Mouse (Mus musculus) spleen, adult 2 months (tissue): Measurements from ENCODE around the gene Wdr93. TPM values are rescaled to one million over a fixed set of nuclear protein-coding genes. Genes with fewer than 3 reads are reported as not detected.

Experiments used
- DNase-seq, 2 experiments: peaks; one replicate each; pipeline versions ENCODE4 v3.0.0 to v3.0.0-alpha.2; 2012 to 2021; ENCODE audit warnings: low spot score in 2 of 2, low read depth in 1 of 2
- H3K27ac ChIP-seq: fragments of 200-500 bp; 2 replicates; pipeline ENCODE4 v1.5.1; 2012; ENCODE audit warnings: low read length, inconsistent platforms; ENCODE audit not compliant: insufficient read depth
- H3K27me3 ChIP-seq: fragments of 200-500 bp; 2 replicates; pipeline ENCODE4 v1.6.1; 2012; ENCODE audit warnings: mild to moderate bottlenecking, moderate library complexity, low read length, inconsistent platforms; ENCODE audit not compliant: control insufficient read depth, insufficient read depth
- H3K36me3 ChIP-seq: fragments of 200-500 bp; 2 replicates; pipeline ENCODE4 v1.6.1; 2012; ENCODE audit warnings: mild to moderate bottlenecking, low read length, inconsistent platforms; ENCODE audit not compliant: control insufficient read depth, insufficient read depth
- H3K4me1 ChIP-seq: fragments of 200-500 bp; 2 replicates; pipeline ENCODE4 v1.6.1; 2011; ENCODE audit warnings: inconsistent platforms; ENCODE audit not compliant: control insufficient read depth, insufficient read depth, insufficient read length
- H3K4me3 ChIP-seq: fragments of 200-500 bp; 2 replicates; pipeline ENCODE4 v1.5.1; 2011; ENCODE audit warnings: mild to moderate bottlenecking, inconsistent platforms; ENCODE audit not compliant: insufficient read depth, insufficient read length; ENCODE audit errors: extremely low read depth
- CTCF ChIP-seq: fragments of 200-500 bp; IDR thresholded peaks from 2 replicates; pipeline ENCODE4 v1.5.1; 2011; ENCODE audit warnings: mild to moderate bottlenecking, inconsistent platforms; ENCODE audit not compliant: insufficient read depth, insufficient read length, insufficient replicate concordance; ENCODE audit errors: extremely low read depth
- POLR2A ChIP-seq: fragments of 200-500 bp; IDR thresholded peaks from 2 replicates; pipeline ENCODE4 v1.6.1; 2011; ENCODE audit warnings: low read depth, low read length, inconsistent platforms
- WGBS: fragments of 180-500 bp; shearing (Covaris S2); methylation state at CpG from one replicate; pipeline ENCODE4 v1.1.7; 2018; 5-methylcytosine and 5-hydroxymethylcytosine counted together
- polyA plus RNA-seq: library from polyadenylated mRNA; depleted of rRNA; stranded (reverse); fragments of >200 nt; gene quantifications from 2 replicates; pipeline ENCODE4 v1.2.3, GENCODE M21; 2012

Wdr93 gene
- polyA plus RNA-seq, 1 experiment = not detected

DNA sequence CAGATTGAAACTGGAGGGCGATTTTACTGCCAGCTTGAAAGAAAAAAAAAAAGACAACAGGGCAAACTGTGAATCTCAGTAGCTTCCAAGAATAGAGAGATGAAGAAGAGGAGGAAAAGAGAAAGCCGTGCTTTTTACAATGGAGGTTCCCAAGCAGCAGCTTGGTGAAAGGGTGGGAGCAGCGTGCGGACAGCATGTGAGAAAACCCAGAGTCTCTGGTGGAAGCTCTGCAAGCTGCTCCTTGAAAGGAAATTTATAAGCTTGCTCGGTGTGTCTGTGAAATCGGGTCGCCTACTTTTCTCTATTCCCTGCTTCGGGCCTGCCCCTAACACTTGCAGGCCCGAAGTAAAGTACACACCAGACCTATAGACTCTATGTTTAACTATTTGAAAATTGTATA, 1.1 kb downstream of the Wdr93 start:
- Histone ChIP-seq H3K27ac (no peak overlapping the region), H3K4me1 (peaks cover 5% of the 10 kb centered on the region; the same call in 1 of the 2 replicates), H3K4me3 (no peak overlapping the region), H3K36me3 (no peaks in the 10 kb centered on the region), H3K27me3 (no peaks in the 10 kb centered on the region)
- TF ChIP-seq CTCF (no peak), POLR2A (no peak)
- WGBS = 91% methylated on average over 9 of the region's 9 CpGs
- no peak for DNase-seq

DNA sequence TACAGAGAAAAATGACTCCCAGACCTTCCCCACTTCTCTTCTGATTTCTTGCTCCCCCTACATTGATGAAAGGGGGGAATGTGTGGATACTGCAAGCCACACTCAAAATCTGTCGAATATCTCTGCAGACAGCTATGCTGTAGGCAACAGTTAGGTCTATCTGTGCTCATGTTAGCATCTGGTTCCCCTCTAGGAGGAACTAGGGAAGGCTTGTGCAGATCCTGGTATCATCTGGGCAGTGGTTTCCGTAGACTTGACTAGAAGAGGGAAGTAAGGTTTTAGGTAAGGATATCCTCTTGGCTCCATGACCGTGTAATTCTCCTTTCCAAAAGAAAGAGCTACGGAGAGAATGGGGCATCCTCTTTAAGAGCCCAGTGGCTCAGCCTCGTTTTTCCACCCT, 1.6 kb downstream of the Wdr93 start:
- no peak overlapping the region for H3K4me3 ChIP-seq
- H3K4me1 ChIP-seq = peaks cover 5% of the 10 kb centered on the region; the same call in 1 of the 2 replicates
- no peak overlapping the region for H3K27ac ChIP-seq
- no peak for DNase-seq
- TF ChIP-seq POLR2A (no peak), CTCF (no peak)
- 23% methylated on average over 5 of the region's 5 CpGs for WGBS
- H3K27me3 ChIP-seq = no peaks in the 10 kb centered on the region
- H3K36me3 ChIP-seq = no peaks in the 10 kb centered on the region

DNA sequence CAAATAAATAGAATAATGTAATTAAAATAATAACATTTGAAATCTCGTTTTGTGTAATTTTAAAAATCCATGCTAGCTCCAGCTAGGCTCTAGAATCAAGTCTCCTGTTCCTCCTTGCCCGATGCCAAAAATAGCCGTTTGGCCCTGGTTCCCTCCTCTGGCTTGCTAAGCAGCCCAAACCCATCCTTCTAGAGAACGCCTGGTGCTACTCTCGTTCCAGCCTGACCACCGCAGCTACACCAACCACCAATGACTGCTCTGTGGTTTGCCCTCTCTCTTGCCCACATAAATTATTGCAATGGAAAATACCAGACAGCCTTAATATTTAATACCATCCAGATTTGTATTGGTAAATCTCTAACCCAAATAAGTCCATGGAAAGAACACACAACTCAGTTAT, 4.7 kb downstream of the Wdr93 start:
- DNase-seq = no peak
- Histone ChIP-seq H3K27me3 (no peaks in the 10 kb centered on the region), H3K4me1 (peaks cover 5% of the 10 kb centered on the region; the same call in 1 of the 2 replicates), H3K4me3 (no peak overlapping the region), H3K36me3 (no peaks in the 10 kb centered on the region), H3K27ac (no peak overlapping the region)
- TF ChIP-seq CTCF (no peak), POLR2A (no peak)
- WGBS = 55% methylated on average over 6 of the region's 6 CpGs

DNA sequence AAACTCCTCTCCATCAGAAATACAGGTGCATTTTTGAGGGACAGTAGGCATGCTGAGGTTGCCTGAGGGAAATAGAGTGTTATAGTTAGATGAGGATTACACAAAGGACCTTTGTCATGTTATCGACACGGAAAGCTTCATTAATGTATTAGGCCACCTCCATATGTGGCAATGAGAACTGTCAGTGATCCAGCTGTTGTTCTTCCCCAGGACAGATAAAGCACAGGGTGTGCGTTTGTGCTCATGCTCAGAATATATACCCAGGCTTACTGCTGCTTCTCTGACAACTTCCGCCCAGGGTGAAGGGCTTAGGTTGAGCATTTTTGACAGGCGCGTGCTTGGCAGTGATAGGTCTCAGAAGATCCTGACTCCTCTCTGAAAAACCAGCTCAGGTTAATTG, 6.5 kb downstream of the Wdr93 start:
- H3K27ac ChIP-seq = no peak overlapping the region
- no peaks in the 10 kb centered on the region for H3K36me3 ChIP-seq
- WGBS = 96% methylated on average over 6 of the region's 6 CpGs
- H3K27me3 ChIP-seq = no peaks in the 10 kb centered on the region
- H3K4me3 ChIP-seq = no peak overlapping the region
- no peak for DNase-seq
- no peak for TF ChIP-seq POLR2A
- no peak for TF ChIP-seq CTCF
- no peaks in the 10 kb centered on the region for H3K4me1 ChIP-seq

DNA sequence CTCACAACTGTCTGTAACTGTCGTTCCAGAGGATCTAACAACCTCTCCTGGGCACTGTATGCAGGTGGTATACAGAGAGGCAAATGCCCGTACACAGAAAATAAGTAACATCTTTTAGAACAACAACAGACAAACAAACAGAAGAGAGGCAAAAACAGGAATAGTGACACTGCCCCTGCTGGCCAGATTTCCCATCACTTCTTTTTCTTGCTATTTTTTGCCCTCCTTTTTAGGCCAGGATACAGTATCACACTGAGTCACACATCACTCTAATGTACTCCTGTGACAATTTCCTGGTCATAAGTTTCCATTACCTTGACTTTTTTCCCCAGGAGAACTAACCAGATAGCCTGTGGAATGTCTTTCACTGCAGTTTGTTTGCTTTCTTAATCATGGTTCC, 13.4 kb downstream of the Wdr93 start:
- TF ChIP-seq POLR2A (no peak), CTCF (no peak)
- no peak for DNase-seq
- Histone ChIP-seq H3K27me3 (no peaks in the 10 kb centered on the region), H3K4me3 (no peak overlapping the region), H3K36me3 (no peaks in the 10 kb centered on the region), H3K27ac (no peak overlapping the region), H3K4me1 (no peaks in the 10 kb centered on the region)
- 56% methylated on average over 2 of the region's 2 CpGs for WGBS

DNA sequence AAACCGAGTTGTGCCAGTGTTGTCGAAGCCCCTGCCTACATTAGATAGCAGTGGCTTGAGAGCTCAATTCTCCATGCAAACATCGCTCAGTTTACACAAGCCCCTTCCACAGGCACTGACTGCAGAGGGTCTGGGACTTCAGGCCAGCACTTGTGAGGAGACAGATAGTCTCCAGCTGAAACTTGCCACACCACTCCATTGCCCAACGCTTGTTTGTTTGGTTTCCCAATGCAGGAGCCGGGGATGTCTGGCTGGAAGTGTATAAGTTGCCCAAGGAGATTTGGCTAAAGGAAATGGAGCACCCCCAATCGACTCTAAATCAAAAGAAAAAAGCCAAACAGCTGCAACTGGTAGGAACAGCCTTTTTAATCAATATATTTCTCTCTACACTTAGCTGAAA, 15.2 kb downstream of the Wdr93 start:
- 76% methylated on average over 6 of the region's 6 CpGs for WGBS
- Histone ChIP-seq H3K4me1 (no peaks in the 10 kb centered on the region), H3K36me3 (no peaks in the 10 kb centered on the region), H3K27ac (no peak overlapping the region), H3K27me3 (no peaks in the 10 kb centered on the region), H3K4me3 (no peak overlapping the region)
- TF ChIP-seq POLR2A (no peak), CTCF (no peak)
- no peak for DNase-seq

DNA sequence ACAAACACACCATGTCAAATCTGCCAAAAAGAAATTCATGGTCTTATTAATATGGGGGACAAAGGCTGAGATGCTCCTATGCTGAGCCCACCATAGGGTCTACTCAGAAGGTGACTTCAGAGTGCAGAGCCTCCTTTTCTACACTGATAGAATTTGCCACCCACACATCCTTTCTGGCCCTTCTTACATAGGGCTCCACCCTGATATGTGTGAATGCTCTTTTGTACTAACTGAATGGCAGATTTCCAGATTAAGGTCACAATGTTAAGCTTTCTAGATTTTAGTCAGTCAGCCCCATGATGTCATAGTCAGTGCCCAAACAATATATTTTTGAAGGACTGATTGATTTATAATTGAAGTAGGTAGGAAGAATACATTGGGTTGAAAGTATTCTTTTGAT, 16.8 kb downstream of the Wdr93 start:
- H3K27ac ChIP-seq = no peak overlapping the region
- no peaks in the 10 kb centered on the region for H3K36me3 ChIP-seq
- H3K27me3 ChIP-seq = no peaks in the 10 kb centered on the region
- H3K4me3 ChIP-seq = no peak overlapping the region
- H3K4me1 ChIP-seq = no peaks in the 10 kb centered on the region
- DNase-seq = no peak
- no peak for TF ChIP-seq POLR2A
- no peak for TF ChIP-seq CTCF
